Mouse (Mus musculus): ENCODE data around the gene Ngp.

DNA sequence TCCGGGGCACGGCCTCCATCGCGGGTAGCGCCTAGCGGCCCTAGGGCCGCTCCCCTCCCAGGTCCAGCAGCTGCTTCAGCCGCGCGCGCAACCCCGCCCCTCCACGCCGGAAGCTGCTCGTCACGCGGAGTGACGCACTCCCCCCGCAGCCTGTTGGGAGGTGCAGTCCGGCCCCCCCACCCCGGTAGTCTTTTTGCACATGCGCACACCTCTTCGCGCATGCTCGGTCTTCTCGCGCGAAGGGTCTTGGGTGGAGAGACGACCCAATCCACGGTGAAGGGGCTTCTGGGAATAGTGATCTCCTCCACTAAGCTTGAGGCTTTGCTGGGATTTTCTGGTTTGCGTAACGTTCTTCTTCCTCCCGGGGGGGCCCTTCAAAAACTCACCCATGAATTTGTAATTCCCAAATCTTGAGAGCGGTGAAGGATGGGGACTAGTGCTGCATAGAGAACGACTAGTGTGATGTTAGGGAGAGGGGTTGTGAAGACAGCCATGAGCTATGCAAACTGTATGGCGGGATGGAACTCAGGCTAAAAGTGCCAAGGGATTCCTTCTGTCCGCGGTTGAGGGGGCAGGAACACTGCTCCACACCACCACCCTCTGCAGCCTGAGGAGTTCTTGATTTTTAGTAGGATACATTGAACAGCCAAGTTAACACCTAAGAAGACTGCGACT is 11.3 kb upstream of the Ngp start, which contains the start of gene Ptpn23:
- TF ChIP-seq GATA1 (IDR thresholded peaks at IDR 0.05; ENCODE audit: low read length) (no peak), TAL1 (IDR thresholded peaks at IDR 0.05; ENCODE audit: low read length) (no peak)
